Mouse (Mus musculus) hindbrain, embryonic 10.5 days (tissue): ENCODE data around the gene Fam124a. TPM values are rescaled to one million over a fixed set of nuclear protein-coding genes. Genes with fewer than 3 reads are reported as not detected.
"Not testable (repeated sequence)": the region's sequence is repeated elsewhere in the genome, so short reads cannot be mapped to it uniquely, and the experiment has no call there.

Experiments used
- DNase-seq: peaks from one replicate; pipeline ENCODE4 v3.0.0-alpha.2; 2017; ENCODE audit warnings: low spot score
- H3K27ac ChIP-seq: fragments of 300-500 bp; sonication (generic); 2 replicates; pipeline ENCODE4 v1.5.1; 2016; ENCODE audit warnings: mild to moderate bottlenecking, moderate library complexity
- H3K27me3 ChIP-seq: fragments of 300-500 bp; sonication (generic); 2 replicates; pipeline ENCODE4 v1.6.1; 2016; ENCODE audit warnings: mild to moderate bottlenecking; ENCODE audit not compliant: poor library complexity, insufficient read depth, severe bottlenecking
- H3K36me3 ChIP-seq: fragments of 300-500 bp; sonication (generic); 2 replicates; pipeline ENCODE4 v1.6.1; 2016; ENCODE audit warnings: mild to moderate bottlenecking, moderate library complexity
- H3K4me1 ChIP-seq: fragments of 300-500 bp; sonication (generic); replicated peaks from 2 replicates; pipeline ENCODE4 v1.6.1; 2016; ENCODE audit warnings: mild to moderate bottlenecking
- H3K4me3 ChIP-seq: fragments of 300-500 bp; sonication (generic); 2 replicates; pipeline ENCODE4 v1.5.1; 2016; ENCODE audit warnings: mild to moderate bottlenecking, moderate library complexity
- H3K9me3 ChIP-seq: fragments of 300-500 bp; sonication (generic); 2 replicates; pipeline ENCODE4 v1.6.1; 2016; ENCODE audit warnings: mild to moderate bottlenecking, moderate library complexity
- WGBS: fragments of 180-500 bp; shearing (Covaris S2); methylation state at CpG from one replicate; pipeline ENCODE4 v1.1.7; 2016; 5-methylcytosine and 5-hydroxymethylcytosine counted together
- polyA plus RNA-seq: library from polyadenylated mRNA; unstranded; fragments of >200 nt; fragmentation: Nextera tagmentation; extraction: Ambion mirVana; gene quantifications from 2 replicates; pipeline ENCODE4 v1.2.1, GENCODE M21; 2016

Fam124a gene
- polyA plus RNA-seq, 1 experiment from 2014 or later = 5.8 TPM

GRCm38 (mm10) chr14:62640396-62640795, 84.9 kb downstream of the Fam124a start:
- peaks cover 7% of the 10 kb centered on the region for H3K4me1 ChIP-seq
- no peaks in the 10 kb centered on the region for H3K27me3 ChIP-seq
- no peak for DNase-seq
- no peaks in the 10 kb centered on the region for H3K9me3 ChIP-seq
- no peaks in the 10 kb centered on the region for H3K36me3 ChIP-seq
- 69% methylated on average over 4 of the region's 4 CpGs for WGBS
- H3K4me3 ChIP-seq = no peak overlapping the region
- H3K27ac ChIP-seq = no peak overlapping the region

GRCm38 (mm10) chr14:62642368-62642767, 86.8 kb downstream of the Fam124a start:
- not testable (repeated sequence) for H3K9me3 ChIP-seq, H3K27ac ChIP-seq, DNase-seq, H3K4me3 ChIP-seq, H3K36me3 ChIP-seq, H3K27me3 ChIP-seq, H3K4me1 ChIP-seq
- WGBS = 92% methylated on average over 6 of the region's 7 CpGs

- Histone ChIP-seq H3K9me3 (0 out of 2 replicates have a peak, but pooled peaks cover 3% of the 10 kb centered on the region), H3K4me3 (no peak overlapping the region), H3K4me1 (no peaks in the 10 kb centered on the region), H3K36me3 (no peaks in the 10 kb centered on the region), H3K27ac (no peak overlapping the region), H3K27me3 (no peaks in the 10 kb centered on the region)
- 91% methylated on average over 6 of the region's 6 CpGs for WGBS
- DNase-seq = no peak
Observed at GRCm38 (mm10) chr14:62648405-62648804, 92.9 kb downstream of the Fam124a start.

- Histone ChIP-seq H3K36me3 (no peaks in the 10 kb centered on the region), H3K9me3 (0 out of 2 replicates have a peak, but pooled peaks cover 3% of the 10 kb centered on the region), H3K27ac (no peak overlapping the region), H3K4me3 (no peak overlapping the region), H3K27me3 (no peaks in the 10 kb centered on the region), H3K4me1 (no peaks in the 10 kb centered on the region)
- DNase-seq = no peak
- WGBS = 63% methylated on average over 3 of the region's 3 CpGs
Observed at GRCm38 (mm10) chr14:62650376-62650775, 94.8 kb downstream of the Fam124a start.

- no peaks in the 10 kb centered on the region for H3K27me3 ChIP-seq
- no peak for DNase-seq
- H3K9me3 ChIP-seq = 0 out of 2 replicates have a peak, but pooled peaks cover 3% of the 10 kb centered on the region
- WGBS = 89% methylated on average over 3 of the region's 3 CpGs
- H3K36me3 ChIP-seq = no peaks in the 10 kb centered on the region
- H3K4me1 ChIP-seq = no peaks in the 10 kb centered on the region
- no peak overlapping the region for H3K27ac ChIP-seq
- no peak overlapping the region for H3K4me3 ChIP-seq
Observed at GRCm38 (mm10) chr14:62651771-62652170, 96.2 kb downstream of the Fam124a start.

GRCm38 (mm10) chr14:62655996-62656395, 100.5 kb downstream of the Fam124a start:
- H3K36me3 ChIP-seq = no peaks in the 10 kb centered on the region

GRCm38 (mm10) chr14:62657469-62657868, 101.9 kb downstream of the Fam124a start:
- DNase-seq = no peak
- no peak overlapping the region for H3K4me3 ChIP-seq
- no peaks in the 10 kb centered on the region for H3K4me1 ChIP-seq
- no peak overlapping the region for H3K27ac ChIP-seq
- no peaks in the 10 kb centered on the region for H3K27me3 ChIP-seq
- WGBS = 80% methylated on average over 3 of the region's 3 CpGs
- H3K9me3 ChIP-seq = no peaks in the 10 kb centered on the region
- H3K36me3 ChIP-seq = no peaks in the 10 kb centered on the region

More at GRCm38 (mm10) chr14:62655996-62656395, 100.5 kb downstream of the Fam124a start:
- Histone ChIP-seq H3K9me3 (no peaks in the 10 kb centered on the region), H3K4me1 (no peaks in the 10 kb centered on the region), H3K4me3 (no peak overlapping the region), H3K27ac (no peak overlapping the region), H3K27me3 (no peaks in the 10 kb centered on the region)
- 84% methylated on average over 7 of the region's 7 CpGs for WGBS
- DNase-seq = no peak

Other genes starting within 250 kb of the Fam124a start
- 0.09 TPM in 1 of 2 replicates, not detected in the other for gene Gucy1b2, start 99.4 kb upstream of the Fam124a start, polyA plus RNA-seq
- gene Gm4131, start 11.2 kb downstream of the Fam124a start, polyA plus RNA-seq = not detected in 2 replicates
- not detected in 2 replicates for gene Serpine3, start 107.9 kb downstream of the Fam124a start, polyA plus RNA-seq
- 17.7 and 20.5 TPM in 2 replicates for gene Ints6, start 205.4 kb downstream of the Fam124a start, polyA plus RNA-seq